Mouse (Mus musculus) liver, embryonic 14.5 days (tissue): Measurements from ENCODE around the gene Impad1.

Experiments used
- CTCF ChIP-seq: IDR thresholded peaks from 2 replicates; pipeline ENCODE4 v1.5.1; 2016; ENCODE audit warnings: antibody characterized with exemption, low read depth, control low read depth
- EP300 ChIP-seq: IDR thresholded peaks from 2 replicates; pipeline ENCODE4 v1.6.1; 2016; ENCODE audit warnings: antibody characterized with exemption, low read depth

GRCm38 (mm10) chr4:4723821-4724220 is 69.3 kb downstream of the Impad1 start:
- TF ChIP-seq CTCF (no peak), EP300 (no peak)
